Mouse (Mus musculus) midbrain, embryonic 15.5 days (tissue): Measurements from ENCODE around the gene Shld1. TPM values are rescaled to one million over a fixed set of nuclear protein-coding genes. Genes with fewer than 3 reads are reported as not detected.

Experiments
- ATAC-seq: fragments of 200-750 bp; cut with Nextera tagmentation; replicated peaks from 2 replicates; pipeline ENCODE4 v1.8.0; 2017; ENCODE audit warnings: moderate TSS enrichment
- H3K27ac ChIP-seq: fragments of 300-500 bp; sonication (generic); 2 replicates; pipeline ENCODE4 v1.5.1; 2015; ENCODE audit warnings: mild to moderate bottlenecking, inconsistent platforms
- H3K27me3 ChIP-seq: fragments of 300-500 bp; sonication (generic); replicated peaks from 2 replicates; pipeline ENCODE4 v1.6.1; 2015; ENCODE audit warnings: inconsistent platforms
- H3K36me3 ChIP-seq: fragments of 300-500 bp; sonication (generic); replicated peaks from 2 replicates; pipeline ENCODE4 v1.6.1; 2015; ENCODE audit warnings: inconsistent platforms
- H3K4me1 ChIP-seq: fragments of 300-500 bp; sonication (generic); 2 replicates; pipeline ENCODE4 v1.6.1; 2015; ENCODE audit warnings: inconsistent platforms
- H3K4me2 ChIP-seq: fragments of 300-500 bp; sonication (generic); 2 replicates; pipeline ENCODE4 v1.6.1; 2015; ENCODE audit warnings: inconsistent platforms, mild to moderate bottlenecking, moderate library complexity
- H3K4me3 ChIP-seq: fragments of 300-500 bp; sonication (generic); 2 replicates; pipeline ENCODE4 v1.5.1; 2015; ENCODE audit warnings: mild to moderate bottlenecking, inconsistent platforms
- H3K9ac ChIP-seq: fragments of 300-500 bp; sonication (generic); 2 replicates; pipeline ENCODE4 v1.6.1; 2015; ENCODE audit warnings: mild to moderate bottlenecking, inconsistent platforms
- H3K9me3 ChIP-seq: fragments of 300-500 bp; sonication (generic); 2 replicates; pipeline ENCODE4 v1.6.1; 2016; ENCODE audit warnings: inconsistent platforms
- WGBS: fragments of 180-500 bp; shearing (Covaris S2); methylation state at CpG from one replicate; pipeline ENCODE4 v1.1.7; 2015; ENCODE audit warnings: mixed read lengths; 5-methylcytosine and 5-hydroxymethylcytosine counted together
- polyA plus RNA-seq: library from polyadenylated mRNA; unstranded; fragments of >200 nt; fragmentation: Nextera tagmentation; extraction: Ambion mirVana; gene quantifications from 2 replicates; pipeline ENCODE4 v1.2.1, GENCODE M21; 2015

The Shld1 gene
- polyA plus RNA-seq, result 21.4 and 21.8 TPM in 2 replicates

DNA sequence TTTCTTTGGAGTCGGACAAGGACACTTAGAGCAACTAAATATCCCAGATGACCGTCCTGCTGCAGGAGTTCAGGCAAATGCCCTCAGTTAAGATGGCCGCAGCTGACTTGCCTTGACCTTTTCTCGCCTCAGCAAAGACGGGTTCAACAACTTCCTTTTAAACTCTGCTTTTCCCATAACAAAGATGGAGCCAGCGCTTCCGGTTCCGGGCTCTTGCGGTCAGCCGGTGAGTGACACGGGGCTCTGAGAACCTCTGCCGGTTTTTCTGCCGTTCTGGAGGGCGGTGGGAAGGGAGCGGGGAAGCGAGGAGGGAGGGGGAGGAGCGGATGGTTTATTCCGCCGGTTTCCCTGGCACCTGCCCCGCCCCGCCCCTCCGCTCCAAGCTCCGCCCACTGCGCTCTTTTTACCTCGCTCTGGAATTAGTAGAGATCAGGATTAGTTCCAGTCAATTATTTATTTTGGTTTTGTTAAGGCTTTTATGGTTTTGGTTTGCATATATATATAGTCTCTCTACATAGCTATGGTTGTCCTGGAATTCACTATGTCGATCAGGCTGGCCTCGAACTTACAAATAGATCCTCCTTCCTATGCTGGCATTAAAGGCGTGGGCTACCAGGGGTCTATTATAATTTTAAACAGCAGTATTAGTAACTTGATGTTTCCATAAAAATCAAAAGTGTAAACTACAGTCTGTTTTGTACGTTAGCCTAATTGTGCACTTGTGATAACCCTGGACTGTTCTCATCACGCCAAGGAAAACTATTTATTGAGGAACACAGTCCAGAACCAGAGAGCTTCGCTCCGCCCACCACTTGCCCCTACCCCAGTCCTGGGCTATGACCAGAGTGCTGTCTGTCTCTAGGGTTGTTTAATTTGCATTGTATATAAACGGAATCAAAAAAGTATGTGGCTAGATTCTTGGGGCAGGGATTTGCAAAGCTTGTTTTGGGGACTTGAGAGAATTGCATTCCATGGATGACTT, at the start of gene Shld1:
Gene Shld1, plus strand, starts transcription at position 176 of the 982 bp plus-strand sequence.
- Histone ChIP-seq H3K4me2 (peak within 1 kb of the TSS; percentile 58), H3K4me1 (peaks cover 17% of the 10 kb centered on the region; the same call in 1 of the 2 replicates), H3K4me3 (peak within 1 kb of the TSS; percentile 54), H3K9me3 (no peaks in the 10 kb centered on the region), H3K27ac (peak within 1 kb of the TSS; percentile 79), H3K36me3 (no peaks in the 10 kb centered on the region), H3K27me3 (no peaks in the 10 kb centered on the region), H3K9ac (peak within 1 kb of the TSS; percentile 56)
- ATAC-seq, result peak; percentile 95
- WGBS, result 10% methylated on average over 33 of the region's 33 CpGs

- H3K4me3 ChIP-seq, result no peak overlapping the region
- H3K4me1 ChIP-seq, result no peaks in the 10 kb centered on the region
- H3K9me3 ChIP-seq, result no peaks in the 10 kb centered on the region
- no peak overlapping the region for H3K4me2 ChIP-seq
- no peaks in the 10 kb centered on the region for H3K27me3 ChIP-seq
- H3K36me3 ChIP-seq, result no peaks in the 10 kb centered on the region
- no peak overlapping the region for H3K9ac ChIP-seq
- WGBS, result 94% methylated on average over 6 of the region's 6 CpGs
- no peak for ATAC-seq
- no peak overlapping the region for H3K27ac ChIP-seq
Measured at GRCm38 (mm10) chr2:132638306-132638705, 48.4 kb upstream of the Shld1 start.

DNA sequence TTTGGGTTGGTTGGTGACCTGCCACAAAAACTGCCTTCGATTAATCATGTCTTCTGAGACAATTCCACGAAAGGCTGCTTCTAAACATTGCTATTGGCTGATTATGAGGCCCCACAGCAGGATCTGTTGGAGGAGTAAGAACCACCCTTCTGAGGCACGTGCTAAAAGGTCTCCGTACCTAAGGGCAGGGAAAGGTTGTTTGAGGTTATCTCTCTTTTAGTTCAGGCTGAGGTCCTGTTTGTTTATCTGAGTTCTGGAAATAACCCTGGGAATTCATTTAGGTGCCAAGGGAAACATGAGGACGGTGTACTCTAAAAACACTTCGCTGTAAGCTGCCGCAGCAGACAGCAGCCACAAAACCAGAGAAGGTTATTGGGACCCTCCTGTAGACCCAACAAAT, 47.4 kb upstream of the Shld1 start:
- Histone ChIP-seq H3K4me2 (no peak overlapping the region), H3K27ac (no peak overlapping the region), H3K9me3 (no peaks in the 10 kb centered on the region), H3K9ac (no peak overlapping the region), H3K36me3 (no peaks in the 10 kb centered on the region), H3K4me1 (no peaks in the 10 kb centered on the region), H3K4me3 (no peak overlapping the region), H3K27me3 (no peaks in the 10 kb centered on the region)
- ATAC-seq, result no peak
- WGBS, result 85% methylated on average over 7 of the region's 7 CpGs

DNA sequence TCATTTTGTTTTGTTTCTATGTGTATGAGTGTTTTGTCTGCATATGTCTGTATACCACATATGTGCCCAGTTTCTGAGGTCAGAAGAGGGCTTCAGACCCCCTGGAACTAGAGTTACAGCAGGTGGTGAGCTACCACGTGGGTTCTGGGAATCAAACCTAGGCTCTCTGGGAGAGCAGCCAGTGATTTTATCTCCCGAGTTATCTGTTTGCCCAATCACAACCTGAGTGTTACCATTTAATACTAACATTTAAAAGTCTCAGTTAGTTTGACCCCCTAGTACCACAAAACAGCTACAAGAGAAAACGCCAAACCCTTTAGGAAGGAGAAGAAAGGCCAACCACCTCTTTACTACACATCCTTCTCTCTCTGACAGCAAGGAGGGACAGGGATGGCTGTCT, 45.5 kb upstream of the Shld1 start:
- H3K4me3 ChIP-seq, result no peak overlapping the region
- 67% methylated on average over 3 of the region's 3 CpGs for WGBS

DNA sequence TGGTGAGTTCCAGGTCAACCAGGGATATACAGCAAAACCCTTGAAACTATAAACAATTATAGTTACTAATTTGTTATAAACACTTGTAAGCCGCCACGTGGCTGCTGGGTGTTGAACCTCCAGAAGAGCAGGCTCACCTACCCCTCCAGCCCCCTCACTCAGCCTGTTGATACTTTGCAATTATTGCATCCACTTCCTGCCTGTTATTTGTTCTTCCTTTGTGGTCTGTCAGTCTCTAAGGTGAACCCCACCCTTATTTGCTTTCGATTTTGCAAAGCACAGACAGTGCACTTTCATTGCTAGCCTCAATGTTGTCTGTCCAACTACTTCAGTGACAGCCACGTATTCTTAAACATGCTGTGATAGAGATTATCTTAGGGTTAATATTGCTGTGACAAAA, 43.6 kb upstream of the Shld1 start:
- H3K4me3 ChIP-seq, result no peak overlapping the region
- H3K36me3 ChIP-seq, result no peaks in the 10 kb centered on the region
- H3K4me2 ChIP-seq, result no peak overlapping the region
- no peaks in the 10 kb centered on the region for H3K9me3 ChIP-seq
- ATAC-seq, result no peak
- 84% methylated on average over 4 of the region's 4 CpGs for WGBS
- H3K27me3 ChIP-seq, result no peaks in the 10 kb centered on the region
- H3K9ac ChIP-seq, result no peak overlapping the region
- no peak overlapping the region for H3K27ac ChIP-seq
- H3K4me1 ChIP-seq, result no peaks in the 10 kb centered on the region

More for the DNA sequence above, 45.5 kb upstream of the Shld1 start:
- H3K9me3 ChIP-seq, result no peaks in the 10 kb centered on the region
- H3K9ac ChIP-seq, result no peak overlapping the region
- H3K4me1 ChIP-seq, result no peaks in the 10 kb centered on the region
- no peaks in the 10 kb centered on the region for H3K36me3 ChIP-seq
- no peak overlapping the region for H3K27ac ChIP-seq
- H3K27me3 ChIP-seq, result no peaks in the 10 kb centered on the region
- ATAC-seq, result no peak
- H3K4me2 ChIP-seq, result no peak overlapping the region

GRCm38 (mm10) chr2:132646856-132647745, 39.6 kb upstream of the Shld1 start:
- no peak for ATAC-seq
- no peaks in the 10 kb centered on the region for H3K4me1 ChIP-seq
- no peak overlapping the region for H3K4me2 ChIP-seq
- no peaks in the 10 kb centered on the region for H3K9me3 ChIP-seq
- H3K27me3 ChIP-seq, result no peaks in the 10 kb centered on the region
- H3K4me3 ChIP-seq, result no peak overlapping the region
- H3K36me3 ChIP-seq, result no peaks in the 10 kb centered on the region
- no peak overlapping the region for H3K27ac ChIP-seq
- WGBS, result 62% methylated on average over 17 of the region's 17 CpGs
- H3K9ac ChIP-seq, result no peak overlapping the region

- Histone ChIP-seq H3K4me2 (no peak overlapping the region), H3K27me3 (no peaks in the 10 kb centered on the region), H3K9me3 (no peaks in the 10 kb centered on the region), H3K36me3 (no peaks in the 10 kb centered on the region), H3K4me3 (no peak overlapping the region), H3K27ac (no peak overlapping the region), H3K4me1 (0 out of 2 replicates have a peak, but pooled peaks cover 4% of the 10 kb centered on the region), H3K9ac (no peak overlapping the region)
- 90% methylated on average over 10 of the region's 10 CpGs for WGBS
- ATAC-seq, result no peak
Measured at GRCm38 (mm10) chr2:132649352-132649870, 37.3 kb upstream of the Shld1 start.

DNA sequence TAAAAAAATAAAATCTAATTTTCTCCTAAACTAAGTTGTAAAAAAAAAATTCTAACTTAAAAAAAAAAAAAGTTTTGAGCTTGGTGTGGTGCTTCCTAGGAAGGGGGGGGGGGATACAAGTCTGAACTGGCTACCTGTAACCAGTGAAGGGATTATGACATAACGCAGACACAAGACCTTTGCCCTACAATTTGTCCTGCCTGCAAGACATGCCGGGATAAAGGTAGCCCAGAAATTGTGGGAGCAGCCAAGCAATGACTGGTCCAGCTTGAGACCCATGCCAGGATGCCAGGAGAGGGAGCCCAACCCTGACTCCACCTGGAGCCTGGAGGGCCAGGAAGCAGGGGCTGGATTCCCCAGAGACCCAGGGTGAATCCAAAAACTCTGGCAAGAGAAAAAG, 36.2 kb upstream of the Shld1 start:
- Histone ChIP-seq H3K36me3 (no peaks in the 10 kb centered on the region), H3K9ac (no peak overlapping the region), H3K4me2 (no peak overlapping the region), H3K27ac (no peak overlapping the region), H3K27me3 (no peaks in the 10 kb centered on the region), H3K9me3 (no peaks in the 10 kb centered on the region), H3K4me1 (0 out of 2 replicates have a peak, but pooled peaks cover 4% of the 10 kb centered on the region), H3K4me3 (no peak overlapping the region)
- no peak for ATAC-seq
- WGBS, result 72% methylated on average over 2 of the region's 2 CpGs

DNA sequence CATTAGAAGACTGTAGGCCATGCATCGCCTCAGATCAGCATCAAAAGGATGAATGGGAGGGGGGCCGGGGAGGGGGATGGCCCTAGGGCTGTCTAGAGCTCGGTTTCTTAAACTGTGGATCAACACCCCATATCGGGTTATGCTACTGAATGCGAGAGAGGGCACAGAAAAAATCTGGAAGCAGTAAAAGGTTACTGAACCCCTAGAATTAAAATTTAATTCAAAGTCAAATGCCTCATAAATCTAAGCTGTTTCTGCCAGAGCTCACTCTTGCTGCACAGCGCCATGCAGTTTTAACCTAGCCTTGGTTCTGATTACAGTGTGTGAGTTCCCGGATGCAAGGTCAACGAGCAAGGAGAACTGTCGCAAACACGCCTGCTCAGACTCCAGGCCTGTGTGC, 34.3 kb upstream of the Shld1 start:
- no peaks in the 10 kb centered on the region for H3K9me3 ChIP-seq
- no peak overlapping the region for H3K4me3 ChIP-seq
- H3K27ac ChIP-seq, result no peak overlapping the region
- H3K9ac ChIP-seq, result no peak overlapping the region
- ATAC-seq, result 0 out of 2 replicates have a peak, but pooled peaks have one; percentile 71
- no peaks in the 10 kb centered on the region for H3K27me3 ChIP-seq
- H3K4me1 ChIP-seq, result 0 out of 2 replicates have a peak, but pooled peaks cover 4% of the 10 kb centered on the region
- H3K36me3 ChIP-seq, result no peaks in the 10 kb centered on the region
- 55% methylated on average over 10 of the region's 10 CpGs for WGBS
- H3K4me2 ChIP-seq, result no peak overlapping the region

DNA sequence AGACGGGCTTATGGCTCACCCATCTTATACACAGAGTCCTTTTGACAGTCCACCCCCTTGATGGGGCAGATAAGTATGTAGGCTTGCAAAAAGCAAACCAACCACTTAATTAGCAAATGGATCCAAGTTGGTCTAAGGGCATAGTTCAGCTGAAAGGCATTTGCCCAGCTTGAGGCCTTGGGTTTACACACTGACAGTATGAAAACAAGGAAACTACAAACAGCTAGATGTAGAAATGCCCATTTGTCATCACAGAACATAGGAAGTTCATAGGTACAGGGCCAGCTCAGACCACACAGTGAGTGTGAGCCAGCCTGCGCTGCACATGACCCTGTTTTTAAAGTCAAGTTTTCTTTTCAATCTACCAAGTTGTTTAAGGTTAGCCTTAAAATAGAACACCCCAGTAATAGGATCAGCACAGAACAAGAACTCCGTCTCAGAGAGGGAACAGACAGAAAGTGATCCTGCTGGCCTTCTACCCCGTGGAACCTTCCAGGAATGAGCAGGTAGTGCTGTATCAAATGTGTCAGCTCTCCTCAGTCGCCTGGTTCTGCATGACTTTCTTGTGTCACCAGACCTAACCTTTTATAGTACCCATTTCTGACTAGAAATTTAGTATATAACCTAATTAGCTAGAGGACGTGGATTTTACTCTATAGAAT, 31.8 kb upstream of the Shld1 start:
- H3K27ac ChIP-seq, result no peak overlapping the region
- no peak overlapping the region for H3K4me3 ChIP-seq
- WGBS, result 80% methylated on average over 6 of the region's 6 CpGs
- H3K4me2 ChIP-seq, result no peak overlapping the region
- no peaks in the 10 kb centered on the region for H3K9me3 ChIP-seq
- ATAC-seq, result no peak
- no peaks in the 10 kb centered on the region for H3K27me3 ChIP-seq
- H3K36me3 ChIP-seq, result no peaks in the 10 kb centered on the region
- H3K4me1 ChIP-seq, result 0 out of 2 replicates have a peak, but pooled peaks cover 4% of the 10 kb centered on the region
- H3K9ac ChIP-seq, result no peak overlapping the region

- no peak for ATAC-seq
Measured at GRCm38 (mm10) chr2:132657186-132657585, 29.5 kb upstream of the Shld1 start.

More at GRCm38 (mm10) chr2:132657186-132657585, 29.5 kb upstream of the Shld1 start:
- Histone ChIP-seq H3K9me3 (no peaks in the 10 kb centered on the region), H3K4me1 (0 out of 2 replicates have a peak, but pooled peaks cover 4% of the 10 kb centered on the region), H3K27me3 (no peaks in the 10 kb centered on the region), H3K4me2 (no peak overlapping the region), H3K9ac (no peak overlapping the region), H3K27ac (no peak overlapping the region), H3K36me3 (no peaks in the 10 kb centered on the region), H3K4me3 (no peak overlapping the region)
- 92% methylated on average over 2 of the region's 2 CpGs for WGBS
